Mouse (Mus musculus) liver, postnatal 0 days (tissue): ENCODE measurements around the gene Vps36.

Source experiments
- CTCF ChIP-seq: sonication (generic); IDR thresholded peaks from 2 replicates; pipeline ENCODE4 v1.5.1; 2016; ENCODE audit warnings: antibody characterized with exemption, low read depth
- EP300 ChIP-seq: IDR thresholded peaks from 2 replicates; pipeline ENCODE4 v1.6.1; 2016; ENCODE audit warnings: antibody characterized with exemption, low read depth, mild to moderate bottlenecking

- TF ChIP-seq CTCF (no peak), EP300 (no peak)
These were observed 34.7 kb downstream of the Vps36 start, which contains the start of gene Thsd1 for GRCm38 (mm10) chr8:22227061-22227877.
